Mouse (Mus musculus) cerebellum, postnatal 10 days (tissue): ENCODE data around the gene Osr1.

Source experiments
- DNase-seq, 2 experiments: peaks; one replicate each; pipeline ENCODE4 v3.0.0; 2021; ENCODE audit warnings: mixed read lengths in 2 of 2

Osr1 gene

GRCm38 (mm10) chr12:9587732-9588131 is 17.8 kb downstream of the Osr1 start:
- no peak for DNase-seq

- DNase-seq: peak; percentile 41 to 54
Measured at GRCm38 (mm10) chr12:9589561-9590134, 19.7 kb downstream of the Osr1 start.

- DNase-seq: no peak
Measured at GRCm38 (mm10) chr12:9591141-9591540, 21.2 kb downstream of the Osr1 start.

- no peak for DNase-seq
Measured at GRCm38 (mm10) chr12:9598219-9598618, 28.3 kb downstream of the Osr1 start.
